Mouse (Mus musculus) heart, postnatal 0 days (tissue): Measurements from ENCODE around the gene Farp1. TPM values are rescaled to one million over a fixed set of nuclear protein-coding genes. Genes with fewer than 3 reads are reported as not detected.

Source experiments
- ATAC-seq: fragments of 200-750 bp; cut with Nextera tagmentation; 2 replicates; pipeline ENCODE4 v1.8.0; 2017; ENCODE audit warnings: low read depth, moderate number of reproducible peaks, moderate library complexity; ENCODE audit not compliant: insufficient read depth
- DNase-seq: peaks from one replicate; pipeline ENCODE4 v3.0.0-alpha.2; 2016; ENCODE audit warnings: low spot score
- H3K27ac ChIP-seq: fragments of 300-500 bp; sonication (generic); 2 replicates; pipeline ENCODE4 v1.5.1; 2014; ENCODE audit warnings: low read depth, mild to moderate bottlenecking
- H3K27me3 ChIP-seq: fragments of 300-500 bp; sonication (generic); 2 replicates; pipeline ENCODE4 v1.6.1; 2014; ENCODE audit warnings: low read length, mixed read lengths; ENCODE audit not compliant: control insufficient read depth, insufficient read depth
- H3K36me3 ChIP-seq: fragments of 300-500 bp; sonication (generic); replicated peaks from 2 replicates; pipeline ENCODE4 v1.6.1; 2014; ENCODE audit warnings: low read length, mixed read lengths; ENCODE audit not compliant: control insufficient read depth, insufficient read depth
- H3K4me1 ChIP-seq: fragments of 300-500 bp; sonication (generic); 2 replicates; pipeline ENCODE4 v1.6.1; 2014; ENCODE audit warnings: antibody characterized with exemption; ENCODE audit not compliant: control insufficient read depth, insufficient read depth
- H3K4me2 ChIP-seq: fragments of 300-500 bp; sonication (generic); 2 replicates; pipeline ENCODE4 v1.6.1; 2014; ENCODE audit warnings: low read depth, mild to moderate bottlenecking, low read length, moderate library complexity
- H3K4me3 ChIP-seq: fragments of 300-500 bp; sonication (generic); 2 replicates; pipeline ENCODE4 v1.5.1; 2014; ENCODE audit warnings: low read depth, low read length
- H3K9ac ChIP-seq: fragments of 300-500 bp; sonication (generic); replicated peaks from 2 replicates; pipeline ENCODE4 v1.6.1; 2014; ENCODE audit warnings: low read depth, low read length, mixed read lengths
- H3K9me3 ChIP-seq: fragments of 300-500 bp; sonication (generic); replicated peaks from 2 replicates; pipeline ENCODE4 v1.6.1; 2016; ENCODE audit warnings: low read length; ENCODE audit not compliant: control insufficient read depth
- CTCF ChIP-seq: IDR thresholded peaks from 2 replicates; pipeline ENCODE4 v1.5.1; 2016; ENCODE audit warnings: antibody characterized with exemption, control low read depth, low read depth
- EP300 ChIP-seq: IDR thresholded peaks from 2 replicates; pipeline ENCODE4 v1.6.1; 2016; ENCODE audit warnings: antibody characterized with exemption, low read depth
- WGBS: fragments of 180-500 bp; shearing (Covaris S2); extraction: QIAGEN DNeasy Blood & Tissue Kit; methylation state at CpG from one replicate; pipeline ENCODE4 v1.1.7; 2014; 5-methylcytosine and 5-hydroxymethylcytosine counted together
- polyA plus RNA-seq: library from polyadenylated mRNA; unstranded; fragments of >200 nt; fragmentation: Nextera tagmentation; extraction: Ambion mirVana; gene quantifications from 2 replicates; pipeline ENCODE4 v1.2.1, GENCODE M21; 2015
- total RNA-seq: library from RNA; depleted of rRNA; stranded (reverse); fragments of >200 nt; gene quantifications from 2 replicates; pipeline ENCODE4 v1.2.3, GENCODE M21; 2014; ENCODE audit warnings: low replicate concordance

Gene Farp1
- total and polyA plus RNA-seq, 2 experiments from 2014 or later = 5.4 to 14.9 TPM

- Histone ChIP-seq H3K9ac (no peak overlapping the region), H3K9me3 (no peaks in the 10 kb centered on the region), H3K27ac (peak overlapping the region; percentile 68), H3K4me2 (0 out of 2 replicates have a peak overlapping the region, but pooled peaks have one; percentile 12), H3K4me3 (no peak overlapping the region), H3K4me1 (peaks cover 45% of the 10 kb centered on the region), H3K27me3 (no peaks in the 10 kb centered on the region), H3K36me3 (peaks cover 15% of the 10 kb centered on the region; the same call in 1 of the 2 replicates)
- TF ChIP-seq EP300 (no peak), CTCF (no peak)
- ATAC-seq (peak; percentile 79), DNase-seq (peak; percentile 55)
- 23% methylated on average over 8 of the region's 8 CpGs for WGBS
Measured at GRCm38 (mm10) chr14:121099120-121099519, 64.1 kb downstream of the Farp1 start.

DNA sequence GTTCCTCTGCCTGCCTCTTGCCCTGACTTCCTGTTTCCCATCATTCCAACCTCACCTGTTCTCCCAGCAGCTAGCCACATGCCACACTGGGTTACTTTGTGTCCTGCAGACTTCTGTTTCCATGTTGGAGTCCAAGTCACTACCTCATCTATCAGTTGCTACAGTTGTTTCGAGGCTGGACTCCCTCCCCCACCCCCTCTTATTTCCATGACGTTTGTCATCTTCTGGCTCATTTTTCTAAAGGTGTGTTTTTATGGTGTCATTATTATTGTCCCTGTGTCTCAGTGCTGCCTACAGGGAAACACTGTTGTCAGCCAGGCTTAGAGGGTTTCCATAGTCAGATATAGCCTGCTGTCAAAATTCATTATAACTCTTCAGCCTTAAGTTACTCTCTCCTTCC, 64.9 kb downstream of the Farp1 start:
- WGBS = 56% methylated on average over 2 of the region's 2 CpGs
- Histone ChIP-seq H3K36me3 (peaks cover 15% of the 10 kb centered on the region; the same call in 1 of the 2 replicates), H3K9ac (no peak overlapping the region), H3K27me3 (no peaks in the 10 kb centered on the region), H3K27ac (peak overlapping the region; percentile 5; the same call in 1 of the 2 replicates), H3K4me1 (peaks cover 45% of the 10 kb centered on the region), H3K4me3 (no peak overlapping the region), H3K4me2 (no peak overlapping the region), H3K9me3 (no peaks in the 10 kb centered on the region)
- DNase-seq (no peak), ATAC-seq (no peak)
- TF ChIP-seq CTCF = no peak
- TF ChIP-seq EP300 = no peak

- ATAC-seq (peak; percentile 63), DNase-seq (peak; percentile 37)
- Histone ChIP-seq H3K27me3 (no peaks in the 10 kb centered on the region), H3K9me3 (no peaks in the 10 kb centered on the region), H3K36me3 (peaks cover 15% of the 10 kb centered on the region; the same call in 1 of the 2 replicates), H3K27ac (peak overlapping the region; percentile 66), H3K9ac (no peak overlapping the region), H3K4me3 (no peak overlapping the region), H3K4me1 (peaks cover 45% of the 10 kb centered on the region), H3K4me2 (no peak overlapping the region)
- 4% methylated on average over 2 of the region's 2 CpGs for WGBS
- TF ChIP-seq CTCF (no peak), EP300 (no peak)
Measured at GRCm38 (mm10) chr14:121100829-121101228, 65.8 kb downstream of the Farp1 start.

DNA sequence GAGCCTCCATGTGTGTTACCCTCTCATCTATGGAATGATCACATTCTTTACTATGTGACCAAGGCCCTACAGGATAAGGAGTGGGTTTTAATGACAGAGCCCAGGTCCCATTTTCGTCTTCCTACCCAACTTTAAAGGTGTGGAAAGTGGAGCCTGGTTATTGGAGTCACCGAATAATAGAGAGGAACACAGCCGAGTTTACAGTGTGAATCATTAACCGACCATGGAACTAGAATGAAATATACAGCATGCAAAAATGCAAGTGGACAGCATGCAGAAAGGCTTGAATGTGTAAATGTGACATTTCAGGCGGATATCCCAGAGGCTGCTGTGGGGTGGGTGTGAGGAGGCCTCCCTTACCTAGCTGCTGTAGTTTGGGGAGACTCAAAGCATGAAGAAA, 66.5 kb downstream of the Farp1 start:
- Histone ChIP-seq H3K27me3 (no peaks in the 10 kb centered on the region), H3K9me3 (no peaks in the 10 kb centered on the region), H3K9ac (no peak overlapping the region), H3K4me1 (peaks cover 45% of the 10 kb centered on the region), H3K4me3 (no peak overlapping the region), H3K4me2 (no peak overlapping the region), H3K27ac (peak overlapping the region; percentile 66), H3K36me3 (peaks cover 15% of the 10 kb centered on the region; the same call in 1 of the 2 replicates)
- TF ChIP-seq CTCF (no peak), EP300 (no peak)
- ATAC-seq (no peak), DNase-seq (no peak)
- 77% methylated on average over 5 of the region's 5 CpGs for WGBS

DNA sequence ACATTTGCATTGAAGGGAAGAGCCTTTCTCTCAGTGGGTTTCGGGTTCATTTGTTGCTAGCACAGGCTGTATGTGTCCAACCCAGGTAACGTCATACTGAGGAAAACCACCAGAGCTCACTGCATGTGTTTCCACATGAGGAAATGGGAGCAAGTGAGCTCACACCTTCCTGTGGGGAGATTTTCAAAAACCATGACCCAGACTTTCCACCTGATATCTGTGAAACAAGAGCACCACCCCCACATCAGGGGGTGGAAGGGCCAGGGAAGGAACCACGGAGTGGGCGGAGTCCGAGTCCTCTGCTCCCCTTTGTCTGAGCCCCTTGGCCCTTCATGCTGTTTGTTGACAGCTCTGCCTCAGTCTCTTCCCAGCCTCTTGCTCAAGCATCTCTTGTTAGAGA, 67.6 kb downstream of the Farp1 start:
- no peak for DNase-seq
- 85% methylated on average over 5 of the region's 5 CpGs for WGBS
- Histone ChIP-seq H3K27me3 (no peaks in the 10 kb centered on the region), H3K27ac (no peak overlapping the region), H3K4me3 (no peak overlapping the region), H3K9me3 (no peaks in the 10 kb centered on the region), H3K4me1 (peaks cover 40% of the 10 kb centered on the region), H3K9ac (no peak overlapping the region), H3K36me3 (peaks cover 15% of the 10 kb centered on the region; the same call in 1 of the 2 replicates), H3K4me2 (no peak overlapping the region)
- no peak for ATAC-seq
- no peak for TF ChIP-seq CTCF

DNA sequence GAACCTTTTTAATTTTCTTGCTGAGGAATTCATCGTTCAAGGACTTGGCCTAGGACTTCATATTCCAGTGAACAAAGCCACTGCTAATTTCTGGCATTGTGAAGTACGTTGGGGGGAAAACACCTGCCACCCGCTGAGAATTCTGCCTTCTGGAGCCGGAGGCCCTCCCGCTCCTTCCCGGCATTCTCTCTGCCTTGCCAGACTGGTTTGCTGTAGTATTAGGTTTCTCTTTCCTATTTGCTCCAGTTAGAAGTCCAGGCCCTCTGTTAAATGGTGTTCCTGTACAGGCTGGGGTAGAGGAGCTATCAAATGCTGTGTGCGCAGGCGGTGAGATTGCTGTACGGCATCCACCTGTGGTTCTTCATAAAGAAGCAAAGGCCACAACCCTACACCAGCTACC, 68.5 kb downstream of the Farp1 start:
- Histone ChIP-seq H3K27ac (no peak overlapping the region), H3K4me1 (peaks cover 34% of the 10 kb centered on the region), H3K36me3 (peaks cover 15% of the 10 kb centered on the region; the same call in 1 of the 2 replicates), H3K4me3 (no peak overlapping the region), H3K27me3 (no peaks in the 10 kb centered on the region), H3K9me3 (no peaks in the 10 kb centered on the region), H3K9ac (no peak overlapping the region), H3K4me2 (no peak overlapping the region)
- ATAC-seq (no peak), DNase-seq (no peak)
- 89% methylated on average over 9 of the region's 9 CpGs for WGBS
- no peak for TF ChIP-seq EP300
- no peak for TF ChIP-seq CTCF
